Mouse (Mus musculus) CH12.LX (cell line): Measurements from ENCODE around the gene Snx30. TPM values are rescaled to one million over a fixed set of nuclear protein-coding genes. Genes with fewer than 3 reads are reported as not detected.

ENCODE experiments used
- DNase-seq: peaks from one replicate; pipeline ENCODE4 v3.0.0-alpha.2; 2013; ENCODE audit errors: extremely low read depth
- H3K27ac ChIP-seq: 2 replicates; pipeline ENCODE4 v1.5.1; 2012; ENCODE audit warnings: low read depth, mild to moderate bottlenecking, control low read depth, moderate library complexity; ENCODE audit not compliant: insufficient read depth
- H3K27me3 ChIP-seq: replicated peaks from 2 replicates; pipeline ENCODE3; 2012; ENCODE audit warnings: inconsistent platforms
- H3K36me3 ChIP-seq, 2 experiments: replicated peaks in 1 of 2; 2 replicates each; pipeline versions ENCODE3 to v1.6.1; 2012; ENCODE audit warnings: inconsistent platforms in 1 of 2, low read length in 1 of 2, mild to moderate bottlenecking in 1 of 2, mixed read lengths in 1 of 2, moderate library complexity in 1 of 2; ENCODE audit not compliant: control insufficient read depth in 1 of 2, insufficient read depth in 1 of 2
- H3K4me1 ChIP-seq, 2 experiments: 2 replicates each; pipeline ENCODE4 v1.6.1; 2012; ENCODE audit warnings: inconsistent platforms in 1 of 2, moderate library complexity in 1 of 2; ENCODE audit not compliant: insufficient read depth in 2 of 2, control insufficient read depth in 1 of 2
- H3K4me2 ChIP-seq: 2 replicates; pipeline ENCODE4 v1.6.1; 2012; ENCODE audit warnings: low read depth, mild to moderate bottlenecking, control low read depth; ENCODE audit not compliant: poor library complexity, insufficient read depth, severe bottlenecking
- H3K4me3 ChIP-seq, 3 experiments: fragments of 150-350 bp in 1 of 3; sonication (generic) in 1 of 3; replicated peaks in 1 of 3; 2 replicates each; pipeline versions ENCODE3 to v1.5.1; 2011 to 2012; ENCODE audit warnings: low read depth in 2 of 3, low read length in 2 of 3, mild to moderate bottlenecking in 2 of 3, moderate library complexity in 2 of 3, control low read depth in 1 of 3, improper control_type of control experiment in 1 of 3, inconsistent platforms in 1 of 3, mixed read lengths in 1 of 3; ENCODE audit not compliant: poor library complexity in 1 of 3
- H3K79me2 ChIP-seq: replicated peaks from 2 replicates; pipeline ENCODE4 v1.6.1; 2012; ENCODE audit warnings: mild to moderate bottlenecking, moderate library complexity; ENCODE audit not compliant: control insufficient read depth, poor library complexity, insufficient read depth, severe bottlenecking; ENCODE audit errors: extremely low read depth
- H3K9ac ChIP-seq: 2 replicates; pipeline ENCODE4 v1.6.1; 2012; ENCODE audit warnings: low read depth, mild to moderate bottlenecking, control low read depth, moderate library complexity; ENCODE audit not compliant: insufficient read depth
- H3K9me3 ChIP-seq: replicated peaks from 2 replicates; pipeline ENCODE3; 2012; ENCODE audit warnings: low read length, inconsistent platforms, mixed read lengths
- CTCF ChIP-seq, 2 experiments: IDR thresholded peaks in 1 of 2; conservative IDR thresholded peaks in 1 of 2; 2 replicates each; pipeline ENCODE4 v1.5.1; 2011 to 2012; ENCODE audit warnings: low read depth in 2 of 2, low read length in 2 of 2, improper control_type of control experiment in 1 of 2, inconsistent platforms in 1 of 2, mild to moderate bottlenecking in 1 of 2, moderate library complexity in 1 of 2
- E2F4 ChIP-seq: IDR thresholded peaks from 2 replicates; pipeline ENCODE4 v1.6.1; 2011; ENCODE audit warnings: low read depth, low read length, improper control_type of control experiment; ENCODE audit not compliant: insufficient replicate concordance
- ELF1 ChIP-seq: IDR thresholded peaks from 2 replicates; pipeline ENCODE4 v1.6.1; 2014; ENCODE audit warnings: low read depth, mild to moderate bottlenecking, inconsistent platforms, low read length, improper control_type of control experiment
- EP300 ChIP-seq: IDR thresholded peaks from 2 replicates; pipeline ENCODE4 v1.6.1; 2011; ENCODE audit warnings: low read length, improper control_type of control experiment
- ETS1 ChIP-seq: conservative IDR thresholded peaks from 2 replicates; pipeline ENCODE4 v1.6.1; 2012; ENCODE audit warnings: low read depth, mild to moderate bottlenecking, inconsistent platforms, low read length, improper control_type of control experiment, moderate library complexity
- IRF4 ChIP-seq: IDR thresholded peaks from 2 replicates; pipeline ENCODE4 v1.6.1; 2014; ENCODE audit warnings: low read depth, mild to moderate bottlenecking, inconsistent platforms, low read length, improper control_type of control experiment
- JUN ChIP-seq: IDR thresholded peaks from 2 replicates; pipeline ENCODE4 v1.6.1; 2011; ENCODE audit warnings: low read depth, mild to moderate bottlenecking, low read length, improper control_type of control experiment, moderate library complexity; ENCODE audit not compliant: insufficient read depth
- JUND ChIP-seq: conservative IDR thresholded peaks from 2 replicates; pipeline ENCODE4 v1.6.1; 2011; ENCODE audit warnings: low read depth, low read length, improper control_type of control experiment
- KAT2A ChIP-seq: IDR thresholded peaks from 2 replicates; pipeline ENCODE4 v1.6.1; 2012; ENCODE audit warnings: low read length, improper control_type of control experiment, inconsistent platforms; ENCODE audit not compliant: insufficient replicate concordance
- MAX ChIP-seq: IDR thresholded peaks from 2 replicates; pipeline ENCODE4 v1.6.1; 2011; ENCODE audit warnings: low read length, improper control_type of control experiment
- MEF2A ChIP-seq: IDR thresholded peaks from 2 replicates; pipeline ENCODE4 v1.6.1; 2014; ENCODE audit warnings: low read depth, mild to moderate bottlenecking, inconsistent platforms, low read length, improper control_type of control experiment, borderline replicate concordance
- MXI1 ChIP-seq: IDR thresholded peaks from 2 replicates; pipeline ENCODE4 v1.6.1; 2011; ENCODE audit warnings: mild to moderate bottlenecking, low read depth, low read length, improper control_type of control experiment
- MYC ChIP-seq: IDR thresholded peaks from 2 replicates; pipeline ENCODE4 v1.6.1; 2011; ENCODE audit warnings: low read depth, mild to moderate bottlenecking, improper control_type of control experiment, low read length
- NELFE ChIP-seq: IDR thresholded peaks from 2 replicates; pipeline ENCODE4 v1.6.1; 2011; ENCODE audit warnings: low read depth, low read length, improper control_type of control experiment
- NRF1 ChIP-seq: IDR thresholded peaks from 2 replicates; pipeline ENCODE4 v1.6.1; 2014; ENCODE audit warnings: low read depth, mild to moderate bottlenecking, inconsistent platforms, low read length, improper control_type of control experiment, moderate library complexity
- PAX5 ChIP-seq: IDR thresholded peaks from 2 replicates; pipeline ENCODE4 v1.6.1; 2012; ENCODE audit warnings: low read length, inconsistent platforms, mixed read lengths
- POLR2AphosphoS2 ChIP-seq: IDR thresholded peaks from 2 replicates; pipeline ENCODE4 v1.6.1; 2011; ENCODE audit warnings: low read depth, low read length, improper control_type of control experiment
- RAD21 ChIP-seq: IDR thresholded peaks from 2 replicates; pipeline ENCODE4 v1.6.1; 2011; ENCODE audit warnings: low read depth, mild to moderate bottlenecking, low read length, improper control_type of control experiment, moderate library complexity
- TBP ChIP-seq: conservative IDR thresholded peaks from 2 replicates; pipeline ENCODE4 v1.6.1; 2011; ENCODE audit warnings: low read depth, low read length, improper control_type of control experiment
- USF1 ChIP-seq: IDR thresholded peaks from 2 replicates; pipeline ENCODE4 v1.6.1; 2014; ENCODE audit warnings: low read depth, mild to moderate bottlenecking, inconsistent platforms, low read length, improper control_type of control experiment
- ZC3H11A ChIP-seq: IDR thresholded peaks from 2 replicates; pipeline ENCODE4 v1.6.1; 2012; ENCODE audit warnings: low read depth, mild to moderate bottlenecking, inconsistent platforms, low read length, improper control_type of control experiment
- ZMIZ1 ChIP-seq: IDR thresholded peaks from 2 replicates; pipeline ENCODE4 v1.6.1; 2012; ENCODE audit warnings: low read depth, mild to moderate bottlenecking, inconsistent platforms, low read length, improper control_type of control experiment
- ZNF384 ChIP-seq: IDR thresholded peaks from 2 replicates; pipeline ENCODE4 v1.6.1; 2012; ENCODE audit warnings: low read depth, low read length, improper control_type of control experiment, inconsistent platforms
- dilution Hi-C: fragments of 300-500 bp; cut with MboI; formaldehyde crosslinking; loops from 2 replicates; pipeline ENCODE4 v1.14.3; 2020; ENCODE audit warnings: low sequenced_read_pairs; ENCODE audit not compliant: extremely low pct_unique_long_range_greater_than_20kb, extremely low pct_ligation_motif_present
- in situ Hi-C: fragments of 300-500 bp; cut with MboI; formaldehyde crosslinking; loops from 3 replicates; pipeline ENCODE4 v1.14.3; 2019; ENCODE audit warnings: low sequenced_read_pairs, low pct_ligation_motif_present, low pct_unique_long_range_greater_than_20kb, mixed read lengths
- polyA plus RNA-seq: library from polyadenylated mRNA; unstranded; fragments of >175 nt; gene quantifications from 2 replicates; pipeline ENCODE4 v1.2.1, GENCODE M21; 2012; ENCODE audit warnings: low read depth; ENCODE audit not compliant: insufficient read length
- total RNA-seq, 2 experiments: library from RNA; depleted of rRNA; stranded (reverse); fragments of 300-350 nt in 1 of 2; fragments of >200 nt in 1 of 2; gene quantifications; 2 replicates each; pipeline ENCODE4 v1.2.3; 2012 to 2014

The Snx30 gene
- total and polyA plus RNA-seq, 3 experiments, result 7.9 to 16.9 (median 8.4) TPM

DNA sequence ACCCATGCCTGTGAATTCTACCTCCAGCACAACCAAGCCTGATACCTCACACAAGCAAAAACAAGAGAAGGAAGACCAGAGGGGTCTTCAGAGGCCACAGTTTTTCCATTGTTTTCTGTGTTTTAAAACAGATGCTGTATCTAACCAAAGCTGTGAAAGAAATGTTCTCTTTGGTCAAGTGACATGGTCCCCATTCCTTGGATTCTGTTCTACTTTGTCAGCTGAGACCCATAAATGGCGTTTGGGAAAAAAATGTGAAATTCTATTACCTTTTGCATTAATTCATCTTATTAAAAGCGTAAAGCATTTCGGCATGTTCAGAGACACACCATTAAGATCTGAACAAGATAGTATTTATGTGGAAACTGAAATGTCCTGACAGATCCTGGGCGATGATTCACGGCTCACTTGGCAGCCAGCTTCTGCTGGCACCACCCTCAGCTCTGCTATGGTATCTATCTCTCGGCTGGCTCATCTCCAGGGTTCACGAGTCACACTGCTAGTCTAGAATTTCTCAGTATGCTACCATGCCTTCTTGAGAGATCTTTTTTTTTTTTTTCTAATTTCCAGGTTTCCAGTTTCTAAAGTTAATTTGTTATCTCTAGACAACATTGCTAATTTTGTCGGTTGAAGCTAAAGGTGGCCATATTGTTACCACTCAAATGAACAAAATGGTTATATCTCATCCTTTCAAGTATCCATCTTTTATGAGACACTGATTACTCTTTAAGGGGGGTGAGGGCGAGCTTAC lies 49.1 kb upstream of the Snx30 start:
- TF ChIP-seq NRF1 (no peak), EP300 (no peak), JUN (no peak), ZC3H11A (no peak), ELF1 (no peak), E2F4 (no peak), MXI1 (no peak), ETS1 (no peak), ZMIZ1 (no peak)
- peaks cover 0 to 8% of the 10 kb centered on the region in 2 experiments for H3K36me3 ChIP-seq
- H3K9me3 ChIP-seq, result no peaks in the 10 kb centered on the region
- H3K27ac ChIP-seq, result no peak overlapping the region
- H3K4me2 ChIP-seq, result no peak overlapping the region
- no peak overlapping the region for H3K9ac ChIP-seq
- no peak overlapping the region for H3K4me3 ChIP-seq
- DNase-seq, result no peak
- no peaks in the 10 kb centered on the region for H3K79me2 ChIP-seq
- dilution Hi-C loops (no loop called here), in situ Hi-C loops (loop anchor here (25.0 kb wide), 2 partner anchors 144 to 394 kb away; no protein-coding TSS in a partner anchor)
- H3K4me1 ChIP-seq, result peaks cover 0 to 9% of the 10 kb centered on the region in 2 experiments; a peak in 1 of 4 replicates
- no peaks in the 10 kb centered on the region for H3K27me3 ChIP-seq

DNA sequence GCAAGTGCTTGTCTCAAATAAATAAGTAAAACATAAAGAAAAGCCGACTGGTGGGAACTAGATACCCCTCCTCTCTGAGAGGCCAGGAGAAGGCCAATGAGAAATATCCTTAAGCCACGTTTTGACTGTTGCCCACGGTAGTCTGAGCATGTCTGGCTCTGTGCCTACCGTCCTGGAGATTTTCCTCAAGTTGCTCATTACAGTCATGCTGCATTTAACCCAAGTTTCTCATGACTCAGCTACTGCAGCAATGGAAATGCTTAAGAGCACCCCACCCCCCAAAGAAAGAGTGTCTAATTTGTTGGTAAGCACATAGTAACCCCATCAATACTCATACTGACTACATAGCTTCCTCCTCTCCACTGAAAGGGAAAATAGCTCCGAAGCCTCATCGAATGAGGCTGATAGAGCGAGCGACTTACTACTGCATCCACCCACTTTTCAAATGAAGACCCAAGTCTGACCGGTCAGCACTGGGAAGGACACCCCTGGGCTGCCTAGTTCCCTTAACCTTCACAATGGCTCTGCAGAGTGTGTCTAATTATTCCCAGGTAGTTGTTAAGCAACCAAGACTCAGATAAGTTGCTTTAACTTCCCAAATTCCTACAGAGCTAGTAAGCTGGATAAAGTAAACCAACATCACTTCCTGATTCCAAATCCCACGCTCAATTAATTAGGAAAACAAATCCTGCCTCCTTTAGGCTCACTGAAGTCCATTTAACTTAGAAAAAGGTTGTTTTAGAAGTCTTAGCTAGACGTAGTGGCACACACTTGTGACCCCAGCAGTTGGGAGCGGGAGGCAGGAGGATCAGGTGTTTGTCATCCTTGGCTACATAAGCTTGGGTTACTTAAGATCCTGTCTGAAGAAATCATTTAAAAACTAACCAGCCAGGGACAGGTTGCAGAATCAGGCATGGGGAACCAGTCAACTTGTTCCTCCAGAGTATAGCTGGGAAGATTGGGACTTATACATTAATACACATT lies 47.9 kb upstream of the Snx30 start:
- Histone ChIP-seq H3K27me3 (no peaks in the 10 kb centered on the region), H3K36me3 (peaks cover 0 to 5% of the 10 kb centered on the region in 2 experiments), H3K79me2 (no peaks in the 10 kb centered on the region), H3K9ac (no peak overlapping the region), H3K4me2 (no peak overlapping the region), H3K9me3 (no peaks in the 10 kb centered on the region), H3K27ac (no peak overlapping the region), H3K4me3 (no peak overlapping the region), H3K4me1 (peaks cover 0 to 9% of the 10 kb centered on the region in 2 experiments; a peak in 1 of 4 replicates)
- no peak for TF ChIP-seq MYC
- TF ChIP-seq JUN, result no peak
- no peak for TF ChIP-seq MEF2A
- TF ChIP-seq MAX, result no peak
- no peak for TF ChIP-seq ZC3H11A
- no peak for TF ChIP-seq ZNF384
- no peak for TF ChIP-seq JUND
- no peak for TF ChIP-seq IRF4
- no peak for TF ChIP-seq CTCF (conservative IDR thresholded peaks at IDR 0.05 in 1 of 2, IDR thresholded peaks at IDR 0.05 in 1 of 2; ENCODE audit: low read depth in 2 of 2, low read length in 2 of 2)
- TF ChIP-seq USF1, result no peak
- no peak for TF ChIP-seq ELF1
- no peak for TF ChIP-seq KAT2A
- no peak for TF ChIP-seq POLR2AphosphoS2
- no peak for TF ChIP-seq NELFE
- no peak for TF ChIP-seq PAX5
- TF ChIP-seq TBP, result no peak
- no peak for TF ChIP-seq RAD21
- dilution Hi-C loops, result no loop called here
- in situ Hi-C loops, result loop anchor here (25.0 kb wide), 2 partner anchors 145 to 395 kb away; no protein-coding TSS in a partner anchor
- no peak for DNase-seq
